Mouse (Mus musculus): ENCODE results near the gene Abca17. TPM values are rescaled to one million over a fixed set of nuclear protein-coding genes. Genes with fewer than 3 reads are reported as not detected.

Abca17 gene
- polyA plus RNA-seq, 1 experiment = not detected

- H3ac ChIP-seq (ENCODE audit: control insufficient read depth, insufficient read length, low read depth) = no peak overlapping the region
- TF ChIP-seq USF1 (IDR thresholded peaks at IDR 0.05; ENCODE audit: low read depth) = no peak
- TF ChIP-seq MYOG (IDR thresholded peaks at IDR 0.05; ENCODE audit: control insufficient read depth, extremely low read depth, insufficient read length) = no peak
- TF ChIP-seq FOSL1 (IDR thresholded peaks at IDR 0.05; ENCODE audit: insufficient read depth, low read length, poor library complexity, severe bottlenecking) = no peak
- no peak for TF ChIP-seq MAX (IDR thresholded peaks at IDR 0.05)
- no peak for TF ChIP-seq MYOD1 (IDR thresholded peaks at IDR 0.05; ENCODE audit: control insufficient read depth, insufficient read length, low read depth)
- no peak for TF ChIP-seq CEBPB (IDR thresholded peaks at IDR 0.05; ENCODE audit: low read depth)
- no peak for TF ChIP-seq CTCF (IDR thresholded peaks at IDR 0.05; ENCODE audit: control insufficient read depth, insufficient read depth, insufficient read length)
- no peaks in the 10 kb centered on the region for H3K36me3 ChIP-seq (ENCODE audit: control insufficient read depth, insufficient read depth)
- no peaks in the 10 kb centered on the region for H3K79me2 ChIP-seq (ENCODE audit: control insufficient read depth, insufficient read depth)
- H3K4me3 ChIP-seq (ENCODE audit: insufficient read depth, poor library complexity, severe bottlenecking) = no peak overlapping the region
- H3K79me3 ChIP-seq (ENCODE audit: low read depth) = no peaks in the 10 kb centered on the region
- no peaks in the 10 kb centered on the region for H3K27me3 ChIP-seq (ENCODE audit: control insufficient read depth, insufficient read depth, insufficient read length)
These were observed 61.5 kb downstream of the Abca17 start for GRCm38 (mm10) chr17:24289338-24289737.

- H3K79me2 ChIP-seq (ENCODE audit: control insufficient read depth, insufficient read depth) = no peaks in the 10 kb centered on the region
- no peak for TF ChIP-seq MYOD1 (IDR thresholded peaks at IDR 0.05; ENCODE audit: control insufficient read depth, insufficient read length, low read depth)
- TF ChIP-seq CTCF (IDR thresholded peaks at IDR 0.05; ENCODE audit: control insufficient read depth, insufficient read depth, insufficient read length) = no peak
- no peak for TF ChIP-seq CEBPB (IDR thresholded peaks at IDR 0.05; ENCODE audit: low read depth)
- no peak for TF ChIP-seq USF1 (IDR thresholded peaks at IDR 0.05; ENCODE audit: low read depth)
- TF ChIP-seq FOSL1 (IDR thresholded peaks at IDR 0.05; ENCODE audit: insufficient read depth, low read length, poor library complexity, severe bottlenecking) = no peak
- no peak for TF ChIP-seq MAX (IDR thresholded peaks at IDR 0.05)
- TF ChIP-seq MYOG (IDR thresholded peaks at IDR 0.05; ENCODE audit: control insufficient read depth, extremely low read depth, insufficient read length) = no peak
These were observed 62.4 kb downstream of the Abca17 start for GRCm38 (mm10) chr17:24288477-24288876.

GRCm38 (mm10) chr17:24285680-24286079 is 65.2 kb downstream of the Abca17 start:
- Histone ChIP-seq H3K4me3 (ENCODE audit: insufficient read depth, poor library complexity, severe bottlenecking) (no peak overlapping the region), H3K79me2 (ENCODE audit: control insufficient read depth, insufficient read depth) (no peaks in the 10 kb centered on the region), H3ac (ENCODE audit: control insufficient read depth, insufficient read length, low read depth) (no peak overlapping the region), H3K36me3 (ENCODE audit: control insufficient read depth, insufficient read depth) (no peaks in the 10 kb centered on the region), H3K79me3 (ENCODE audit: low read depth) (no peaks in the 10 kb centered on the region), H3K27me3 (ENCODE audit: control insufficient read depth, insufficient read depth, insufficient read length) (no peaks in the 10 kb centered on the region)
- TF ChIP-seq MYOD1 (IDR thresholded peaks at IDR 0.05; ENCODE audit: control insufficient read depth, insufficient read length, low read depth) (no peak), FOSL1 (IDR thresholded peaks at IDR 0.05; ENCODE audit: insufficient read depth, low read length, poor library complexity, severe bottlenecking) (no peak), MAX (IDR thresholded peaks at IDR 0.05) (no peak), MYOG (IDR thresholded peaks at IDR 0.05; ENCODE audit: control insufficient read depth, extremely low read depth, insufficient read length) (no peak), CEBPB (IDR thresholded peaks at IDR 0.05; ENCODE audit: low read depth) (no peak), CTCF (IDR thresholded peaks at IDR 0.05; ENCODE audit: control insufficient read depth, insufficient read depth, insufficient read length) (no peak), USF1 (IDR thresholded peaks at IDR 0.05; ENCODE audit: low read depth) (no peak)

More at GRCm38 (mm10) chr17:24288477-24288876, 62.4 kb downstream of the Abca17 start:
- Histone ChIP-seq H3K79me3 (ENCODE audit: low read depth) (no peaks in the 10 kb centered on the region), H3K4me3 (ENCODE audit: insufficient read depth, poor library complexity, severe bottlenecking) (no peak overlapping the region), H3ac (ENCODE audit: control insufficient read depth, insufficient read length, low read depth) (no peak overlapping the region), H3K36me3 (ENCODE audit: control insufficient read depth, insufficient read depth) (no peaks in the 10 kb centered on the region), H3K27me3 (ENCODE audit: control insufficient read depth, insufficient read depth, insufficient read length) (no peaks in the 10 kb centered on the region)

- TF ChIP-seq MAX (IDR thresholded peaks at IDR 0.05) (no peak), MYOD1 (IDR thresholded peaks at IDR 0.05; ENCODE audit: control insufficient read depth, insufficient read length, low read depth) (no peak), CEBPB (IDR thresholded peaks at IDR 0.05; ENCODE audit: low read depth) (no peak), USF1 (IDR thresholded peaks at IDR 0.05; ENCODE audit: low read depth) (no peak)
- Histone ChIP-seq H3K36me3 (ENCODE audit: control insufficient read depth, insufficient read depth) (no peaks in the 10 kb centered on the region), H3K27me3 (ENCODE audit: control insufficient read depth, insufficient read depth, insufficient read length) (no peaks in the 10 kb centered on the region), H3K4me3 (ENCODE audit: insufficient read depth, poor library complexity, severe bottlenecking) (no peak overlapping the region), H3K79me2 (ENCODE audit: control insufficient read depth, insufficient read depth) (no peaks in the 10 kb centered on the region), H3K79me3 (ENCODE audit: low read depth) (no peaks in the 10 kb centered on the region), H3ac (ENCODE audit: control insufficient read depth, insufficient read length, low read depth) (no peak overlapping the region)
These were observed 67.5 kb downstream of the Abca17 start for GRCm38 (mm10) chr17:24283266-24283818.

GRCm38 (mm10) chr17:24282637-24283036 is 68.2 kb downstream of the Abca17 start:
- Histone ChIP-seq H3K27me3 (ENCODE audit: control insufficient read depth, insufficient read depth, insufficient read length) (no peaks in the 10 kb centered on the region), H3K36me3 (ENCODE audit: control insufficient read depth, insufficient read depth) (no peaks in the 10 kb centered on the region), H3ac (ENCODE audit: control insufficient read depth, insufficient read length, low read depth) (no peak overlapping the region), H3K79me2 (ENCODE audit: control insufficient read depth, insufficient read depth) (no peaks in the 10 kb centered on the region), H3K4me3 (ENCODE audit: insufficient read depth, poor library complexity, severe bottlenecking) (no peak overlapping the region), H3K79me3 (ENCODE audit: low read depth) (no peaks in the 10 kb centered on the region)
- TF ChIP-seq CTCF (IDR thresholded peaks at IDR 0.05; ENCODE audit: control insufficient read depth, insufficient read depth, insufficient read length) = no peak
- TF ChIP-seq CEBPB (IDR thresholded peaks at IDR 0.05; ENCODE audit: low read depth) = no peak
- TF ChIP-seq MYOG (IDR thresholded peaks at IDR 0.05; ENCODE audit: control insufficient read depth, extremely low read depth, insufficient read length) = no peak
- TF ChIP-seq FOSL1 (IDR thresholded peaks at IDR 0.05; ENCODE audit: insufficient read depth, low read length, poor library complexity, severe bottlenecking) = no peak
- no peak for TF ChIP-seq MAX (IDR thresholded peaks at IDR 0.05)
- TF ChIP-seq USF1 (IDR thresholded peaks at IDR 0.05; ENCODE audit: low read depth) = no peak
- TF ChIP-seq MYOD1 (IDR thresholded peaks at IDR 0.05; ENCODE audit: control insufficient read depth, insufficient read length, low read depth) = no peak

GRCm38 (mm10) chr17:24279907-24280306 is 71.0 kb downstream of the Abca17 start:
- Histone ChIP-seq H3K27me3 (ENCODE audit: control insufficient read depth, insufficient read depth, insufficient read length) (no peaks in the 10 kb centered on the region), H3K79me3 (ENCODE audit: low read depth) (no peaks in the 10 kb centered on the region), H3K36me3 (ENCODE audit: control insufficient read depth, insufficient read depth) (no peaks in the 10 kb centered on the region), H3K4me3 (ENCODE audit: insufficient read depth, poor library complexity, severe bottlenecking) (no peak overlapping the region), H3K79me2 (ENCODE audit: control insufficient read depth, insufficient read depth) (no peaks in the 10 kb centered on the region), H3ac (ENCODE audit: control insufficient read depth, insufficient read length, low read depth) (no peak overlapping the region)
- TF ChIP-seq CEBPB (IDR thresholded peaks at IDR 0.05; ENCODE audit: low read depth) (no peak), CTCF (IDR thresholded peaks at IDR 0.05; ENCODE audit: control insufficient read depth, insufficient read depth, insufficient read length) (no peak), USF1 (IDR thresholded peaks at IDR 0.05; ENCODE audit: low read depth) (no peak), MYOG (IDR thresholded peaks at IDR 0.05; ENCODE audit: control insufficient read depth, extremely low read depth, insufficient read length) (no peak), MYOD1 (IDR thresholded peaks at IDR 0.05; ENCODE audit: control insufficient read depth, insufficient read length, low read depth) (no peak), FOSL1 (IDR thresholded peaks at IDR 0.05; ENCODE audit: insufficient read depth, low read length, poor library complexity, severe bottlenecking) (no peak), MAX (IDR thresholded peaks at IDR 0.05) (no peak)
